Comparison of ENCODE assay signal across 15 mouse cellular contexts in genomic region chr19:28478055-28478454, GRCm38 (mm10).
"Had no signal": no experiment of that assay in that cellular context is flagged by ENCODE, and none has a peak within 500 bp of the region (broad histone marks: within the 10 kb centered on the region; RNA-seq: fewer than 3 reads in every experiment).

No protein-coding gene starts in this region.

- H3K4me2 ChIP-seq: limb, embryonic 12.5 days; liver, embryonic 13.5 days; lung, embryonic 15.5 days; midbrain, embryonic 12.5 days had no signal

- H3K36me3 ChIP-seq: limb, embryonic 12.5 days; liver, embryonic 13.5 days; lung, embryonic 15.5 days; midbrain, embryonic 12.5 days had no signal

- ATAC-seq: liver, postnatal 0 days had no signal

- H3K9ac ChIP-seq: limb, embryonic 12.5 days; liver, embryonic 13.5 days; liver, postnatal 0 days; lung, embryonic 15.5 days; midbrain, embryonic 12.5 days had no signal

- H3K27ac ChIP-seq: layer of hippocampus, adult 2 months; limb, embryonic 12.5 days; liver, embryonic 13.5 days; lung, embryonic 15.5 days; macrophage had no signal

- H3K9me3 ChIP-seq: limb, embryonic 12.5 days; liver, embryonic 13.5 days; lung, embryonic 15.5 days; midbrain, embryonic 12.5 days had no signal

- H3K27me3 ChIP-seq: limb, embryonic 12.5 days; liver, embryonic 13.5 days; lung, embryonic 15.5 days; megakaryocyte, embryonic 14.5 days had no signal

- H3K4me3 ChIP-seq: layer of hippocampus, adult 2 months; limb, embryonic 12.5 days; liver, embryonic 13.5 days; lung, embryonic 15.5 days; megakaryocyte, embryonic 14.5 days; midbrain, embryonic 12.5 days had no signal

- DNase-seq: kidney, adult 18-20 months; kidney, postnatal 10 days; kidney, postnatal 4 days; liver; liver, embryonic 13.5 days; liver, postnatal 0 days; lung, postnatal 14 days; right cerebral cortex, postnatal 14 days; thymus, postnatal 14 days had no signal

- H3K4me1 ChIP-seq: liver, embryonic 13.5 days; lung, embryonic 15.5 days; megakaryocyte, embryonic 14.5 days had no signal
